Mouse (Mus musculus): Measurements from ENCODE around the gene Gigyf1.

- TF ChIP-seq CTCF (IDR thresholded peaks at IDR 0.05; ENCODE audit: extremely low read depth, insufficient read length, insufficient replicate concordance, low read depth, low read length) (no peak), POLR2A (IDR thresholded peaks at IDR 0.05; ENCODE audit: low read depth, low read length) (no peak)
Observed at GRCm38 (mm10) chr5:137545596-137545995, 27.2 kb downstream of the Gigyf1 start.
